Mouse (Mus musculus) heart, adult 9 months (tissue): Measurements from ENCODE around the gene Rnf43.

ENCODE experiments used
- DNase-seq, 2 experiments: peaks; one replicate each; pipeline ENCODE4 v3.0.0; 2022; ENCODE audit warnings: low spot score in 2 of 2

Gene Rnf43

GRCm38 (mm10) chr11:87677756-87678155 is 15.2 kb downstream of the Rnf43 start:
- no peak for DNase-seq

GRCm38 (mm10) chr11:87678545-87678944 is 16.0 kb downstream of the Rnf43 start:
- no peak for DNase-seq

- no peak for DNase-seq
Measured at GRCm38 (mm10) chr11:87678976-87679375, 16.5 kb downstream of the Rnf43 start.

GRCm38 (mm10) chr11:87680786-87681185 is 18.3 kb downstream of the Rnf43 start:
- DNase-seq = no peak

GRCm38 (mm10) chr11:87682096-87682495 is 19.6 kb downstream of the Rnf43 start:
- DNase-seq = no peak

- DNase-seq = no peak
Measured at GRCm38 (mm10) chr11:87682838-87683571, 20.5 kb downstream of the Rnf43 start.

- no peak for DNase-seq
Measured at GRCm38 (mm10) chr11:87686407-87686806, 23.9 kb downstream of the Rnf43 start.

GRCm38 (mm10) chr11:87687246-87688225 is 25.0 kb downstream of the Rnf43 start:
- DNase-seq = no peak

- DNase-seq = no peak
Measured at GRCm38 (mm10) chr11:87688478-87689203, 26.1 kb downstream of the Rnf43 start.

GRCm38 (mm10) chr11:87689402-87689808 is 26.9 kb downstream of the Rnf43 start:
- no peak for DNase-seq

- DNase-seq = no peak
Measured at GRCm38 (mm10) chr11:87690054-87690740, 27.7 kb downstream of the Rnf43 start.

- DNase-seq = no peak
Measured at GRCm38 (mm10) chr11:87697131-87697682, 34.7 kb downstream of the Rnf43 start.

GRCm38 (mm10) chr11:87698126-87698525 is 35.6 kb downstream of the Rnf43 start:
- no peak for DNase-seq

GRCm38 (mm10) chr11:87701108-87701507 is 38.6 kb downstream of the Rnf43 start:
- DNase-seq = no peak

GRCm38 (mm10) chr11:87701877-87702620 is 39.5 kb downstream of the Rnf43 start:
- DNase-seq = no peak

GRCm38 (mm10) chr11:87703654-87704053 is 41.1 kb downstream of the Rnf43 start:
- no peak for DNase-seq

- DNase-seq = no peak
Measured at GRCm38 (mm10) chr11:87704289-87704688, 41.8 kb downstream of the Rnf43 start.

GRCm38 (mm10) chr11:87707570-87707969 is 45.0 kb downstream of the Rnf43 start:
- DNase-seq = no peak

- DNase-seq = no peak
Measured at GRCm38 (mm10) chr11:87708979-87709378, 46.5 kb downstream of the Rnf43 start.

- DNase-seq = no peak
Measured at GRCm38 (mm10) chr11:87709513-87710261, 47.2 kb downstream of the Rnf43 start.
